Mouse (Mus musculus): ENCODE measurements around the gene Fam120a. TPM values are rescaled to one million over a fixed set of nuclear protein-coding genes. Genes with fewer than 3 reads are reported as not detected.

Fam120a gene
- polyA plus RNA-seq, 1 experiment from 2014 or later: 41.4 TPM

- H3K9ac ChIP-seq (ENCODE audit: low read depth, low read length): no peak overlapping the region
- no peak for ATAC-seq (ENCODE audit: low FRiP score, low TSS enrichment)
- 72% methylated on average over 4 of the region's 4 CpGs for WGBS
- no peaks in the 10 kb centered on the region for H3K9me3 ChIP-seq (ENCODE audit: control insufficient read depth, low read length)
- H3K27ac ChIP-seq (ENCODE audit: low read depth, low read length): 0 out of 2 replicates have a peak overlapping the region, but pooled peaks have one; percentile 9
- no peak overlapping the region for H3K4me2 ChIP-seq (replicated peaks; ENCODE audit: low read depth, low read length)
- no peaks in the 10 kb centered on the region for H3K27me3 ChIP-seq (ENCODE audit: control insufficient read depth, insufficient read depth, low read length)
- H3K4me1 ChIP-seq (ENCODE audit: control insufficient read depth, insufficient read depth, low read length): peaks cover 9% of the 10 kb centered on the region; the same call in 1 of the 2 replicates
- no peak overlapping the region for H3K4me3 ChIP-seq (ENCODE audit: low read length)
- no peaks in the 10 kb centered on the region for H3K36me3 ChIP-seq (ENCODE audit: control insufficient read depth, insufficient read depth, low read length)
These were observed 9.2 kb downstream of the Fam120a start for GRCm38 (mm10) chr13:48958608-48959007.

- no peak overlapping the region for H3K9ac ChIP-seq (ENCODE audit: low read depth, low read length)
- no peak overlapping the region for H3K4me3 ChIP-seq (ENCODE audit: low read length)
- ATAC-seq (ENCODE audit: low FRiP score, low TSS enrichment): no peak
- H3K4me2 ChIP-seq (replicated peaks; ENCODE audit: low read depth, low read length): no peak overlapping the region
- H3K27me3 ChIP-seq (ENCODE audit: control insufficient read depth, insufficient read depth, low read length): no peaks in the 10 kb centered on the region
- no peaks in the 10 kb centered on the region for H3K9me3 ChIP-seq (ENCODE audit: control insufficient read depth, low read length)
- 94% methylated on average over 4 of the region's 4 CpGs for WGBS
- no peak overlapping the region for H3K27ac ChIP-seq (ENCODE audit: low read depth, low read length)
- H3K36me3 ChIP-seq (ENCODE audit: control insufficient read depth, insufficient read depth, low read length): no peaks in the 10 kb centered on the region
- peaks cover 10% of the 10 kb centered on the region for H3K4me1 ChIP-seq (ENCODE audit: control insufficient read depth, insufficient read depth, low read length)
These were observed 13.0 kb downstream of the Fam120a start for GRCm38 (mm10) chr13:48954825-48955224.

GRCm38 (mm10) chr13:48950600-48951241 is 17.1 kb downstream of the Fam120a start:
- no peak for ATAC-seq (ENCODE audit: low FRiP score, low TSS enrichment)
- H3K27me3 ChIP-seq (ENCODE audit: control insufficient read depth, insufficient read depth, low read length): no peaks in the 10 kb centered on the region
- WGBS: 32% methylated on average over 5 of the region's 5 CpGs
- no peaks in the 10 kb centered on the region for H3K9me3 ChIP-seq (ENCODE audit: control insufficient read depth, low read length)
- H3K4me3 ChIP-seq (ENCODE audit: low read length): no peak overlapping the region
- H3K27ac ChIP-seq (ENCODE audit: low read depth, low read length): no peak overlapping the region
- peaks cover 28% of the 10 kb centered on the region for H3K36me3 ChIP-seq (ENCODE audit: control insufficient read depth, insufficient read depth, low read length)
- peaks cover 10% of the 10 kb centered on the region for H3K4me1 ChIP-seq (ENCODE audit: control insufficient read depth, insufficient read depth, low read length)
- H3K4me2 ChIP-seq (replicated peaks; ENCODE audit: low read depth, low read length): no peak overlapping the region
- no peak overlapping the region for H3K9ac ChIP-seq (ENCODE audit: low read depth, low read length)

GRCm38 (mm10) chr13:48948951-48949350 is 18.9 kb downstream of the Fam120a start:
- H3K27me3 ChIP-seq (ENCODE audit: control insufficient read depth, insufficient read depth, low read length): no peaks in the 10 kb centered on the region
- H3K27ac ChIP-seq (ENCODE audit: low read depth, low read length): no peak overlapping the region
- no peaks in the 10 kb centered on the region for H3K9me3 ChIP-seq (ENCODE audit: control insufficient read depth, low read length)
- ATAC-seq (ENCODE audit: low FRiP score, low TSS enrichment): no peak
- H3K4me2 ChIP-seq (replicated peaks; ENCODE audit: low read depth, low read length): no peak overlapping the region
- H3K9ac ChIP-seq (ENCODE audit: low read depth, low read length): no peak overlapping the region
- H3K4me3 ChIP-seq (ENCODE audit: low read length): no peak overlapping the region
- peaks cover 36% of the 10 kb centered on the region for H3K36me3 ChIP-seq (ENCODE audit: control insufficient read depth, insufficient read depth, low read length)
- peaks cover 10% of the 10 kb centered on the region for H3K4me1 ChIP-seq (ENCODE audit: control insufficient read depth, insufficient read depth, low read length)
- WGBS: 89% methylated on average over 6 of the region's 6 CpGs

- no peak for ATAC-seq (ENCODE audit: low FRiP score, low TSS enrichment)
- no peaks in the 10 kb centered on the region for H3K27me3 ChIP-seq (ENCODE audit: control insufficient read depth, insufficient read depth, low read length)
- no peak overlapping the region for H3K4me3 ChIP-seq (ENCODE audit: low read length)
- no peaks in the 10 kb centered on the region for H3K4me1 ChIP-seq (ENCODE audit: control insufficient read depth, insufficient read depth, low read length)
- no peak overlapping the region for H3K4me2 ChIP-seq (replicated peaks; ENCODE audit: low read depth, low read length)
- H3K9me3 ChIP-seq (ENCODE audit: control insufficient read depth, low read length): no peaks in the 10 kb centered on the region
- H3K36me3 ChIP-seq (ENCODE audit: control insufficient read depth, insufficient read depth, low read length): peaks cover 54% of the 10 kb centered on the region
- H3K9ac ChIP-seq (ENCODE audit: low read depth, low read length): no peak overlapping the region
- H3K27ac ChIP-seq (ENCODE audit: low read depth, low read length): no peak overlapping the region
- WGBS: 87% methylated on average over 1 of the region's 1 CpGs
These were observed 23.2 kb downstream of the Fam120a start for GRCm38 (mm10) chr13:48944571-48944970.

GRCm38 (mm10) chr13:48942471-48942870 is 25.3 kb downstream of the Fam120a start:
- Histone ChIP-seq H3K9ac (ENCODE audit: low read depth, low read length) (no peak overlapping the region), H3K4me1 (ENCODE audit: control insufficient read depth, insufficient read depth, low read length) (no peaks in the 10 kb centered on the region), H3K4me3 (ENCODE audit: low read length) (no peak overlapping the region), H3K36me3 (ENCODE audit: control insufficient read depth, insufficient read depth, low read length) (peaks cover 53% of the 10 kb centered on the region), H3K4me2 (replicated peaks; ENCODE audit: low read depth, low read length) (no peak overlapping the region), H3K27ac (ENCODE audit: low read depth, low read length) (no peak overlapping the region), H3K27me3 (ENCODE audit: control insufficient read depth, insufficient read depth, low read length) (no peaks in the 10 kb centered on the region), H3K9me3 (ENCODE audit: control insufficient read depth, low read length) (no peaks in the 10 kb centered on the region)
- WGBS: 74% methylated on average over 2 of the region's 2 CpGs
- no peak for ATAC-seq (ENCODE audit: low FRiP score, low TSS enrichment)

- H3K9me3 ChIP-seq (ENCODE audit: control insufficient read depth, low read length): no peaks in the 10 kb centered on the region
- H3K27me3 ChIP-seq (ENCODE audit: control insufficient read depth, insufficient read depth, low read length): no peaks in the 10 kb centered on the region
- H3K9ac ChIP-seq (ENCODE audit: low read depth, low read length): no peak overlapping the region
- H3K4me2 ChIP-seq (replicated peaks; ENCODE audit: low read depth, low read length): no peak overlapping the region
- H3K36me3 ChIP-seq (ENCODE audit: control insufficient read depth, insufficient read depth, low read length): peaks cover 53% of the 10 kb centered on the region
- no peak overlapping the region for H3K27ac ChIP-seq (ENCODE audit: low read depth, low read length)
- no peak overlapping the region for H3K4me3 ChIP-seq (ENCODE audit: low read length)
- no peaks in the 10 kb centered on the region for H3K4me1 ChIP-seq (ENCODE audit: control insufficient read depth, insufficient read depth, low read length)
- ATAC-seq (ENCODE audit: low FRiP score, low TSS enrichment): no peak
- WGBS: 56% methylated on average over 3 of the region's 3 CpGs
These were observed 26.0 kb downstream of the Fam120a start for GRCm38 (mm10) chr13:48941773-48942172.

GRCm38 (mm10) chr13:48934597-48934996 is 33.2 kb downstream of the Fam120a start:
- H3K27me3 ChIP-seq (ENCODE audit: control insufficient read depth, insufficient read depth, low read length): no peaks in the 10 kb centered on the region
- no peak overlapping the region for H3K4me2 ChIP-seq (replicated peaks; ENCODE audit: low read depth, low read length)
- H3K9ac ChIP-seq (ENCODE audit: low read depth, low read length): no peak overlapping the region
- 81% methylated on average over 6 of the region's 6 CpGs for WGBS
- H3K9me3 ChIP-seq (ENCODE audit: control insufficient read depth, low read length): no peaks in the 10 kb centered on the region
- H3K36me3 ChIP-seq (ENCODE audit: control insufficient read depth, insufficient read depth, low read length): peaks cover 68% of the 10 kb centered on the region
- H3K4me3 ChIP-seq (ENCODE audit: low read length): no peak overlapping the region
- no peaks in the 10 kb centered on the region for H3K4me1 ChIP-seq (ENCODE audit: control insufficient read depth, insufficient read depth, low read length)
- ATAC-seq (ENCODE audit: low FRiP score, low TSS enrichment): no peak
- no peak overlapping the region for H3K27ac ChIP-seq (ENCODE audit: low read depth, low read length)

GRCm38 (mm10) chr13:48932692-48933091 is 35.1 kb downstream of the Fam120a start:
- Histone ChIP-seq H3K4me1 (ENCODE audit: control insufficient read depth, insufficient read depth, low read length) (no peaks in the 10 kb centered on the region), H3K4me3 (ENCODE audit: low read length) (no peak overlapping the region), H3K9ac (ENCODE audit: low read depth, low read length) (no peak overlapping the region), H3K9me3 (ENCODE audit: control insufficient read depth, low read length) (no peaks in the 10 kb centered on the region), H3K27ac (ENCODE audit: low read depth, low read length) (no peak overlapping the region), H3K36me3 (ENCODE audit: control insufficient read depth, insufficient read depth, low read length) (peaks cover 65% of the 10 kb centered on the region), H3K27me3 (ENCODE audit: control insufficient read depth, insufficient read depth, low read length) (no peaks in the 10 kb centered on the region), H3K4me2 (replicated peaks; ENCODE audit: low read depth, low read length) (no peak overlapping the region)
- no peak for ATAC-seq (ENCODE audit: low FRiP score, low TSS enrichment)
- 89% methylated on average over 3 of the region's 3 CpGs for WGBS

All from kidney, embryonic 14.5 days (tissue).